Mouse (Mus musculus) spleen, adult 2 months (tissue): Measurements from ENCODE around the gene Slc13a5. TPM values are rescaled to one million over a fixed set of nuclear protein-coding genes. Genes with fewer than 3 reads are reported as not detected.

Source experiments
- DNase-seq, 2 experiments: peaks; one replicate each; pipeline versions ENCODE4 v3.0.0 to v3.0.0-alpha.2; 2012 to 2021; ENCODE audit warnings: low spot score in 2 of 2, low read depth in 1 of 2
- H3K27ac ChIP-seq: fragments of 200-500 bp; 2 replicates; pipeline ENCODE4 v1.5.1; 2012; ENCODE audit warnings: low read length, inconsistent platforms; ENCODE audit not compliant: insufficient read depth
- H3K27me3 ChIP-seq: fragments of 200-500 bp; 2 replicates; pipeline ENCODE4 v1.6.1; 2012; ENCODE audit warnings: mild to moderate bottlenecking, moderate library complexity, low read length, inconsistent platforms; ENCODE audit not compliant: control insufficient read depth, insufficient read depth
- H3K36me3 ChIP-seq: fragments of 200-500 bp; 2 replicates; pipeline ENCODE4 v1.6.1; 2012; ENCODE audit warnings: mild to moderate bottlenecking, low read length, inconsistent platforms; ENCODE audit not compliant: control insufficient read depth, insufficient read depth
- H3K4me1 ChIP-seq: fragments of 200-500 bp; 2 replicates; pipeline ENCODE4 v1.6.1; 2011; ENCODE audit warnings: inconsistent platforms; ENCODE audit not compliant: control insufficient read depth, insufficient read depth, insufficient read length
- H3K4me3 ChIP-seq: fragments of 200-500 bp; 2 replicates; pipeline ENCODE4 v1.5.1; 2011; ENCODE audit warnings: mild to moderate bottlenecking, inconsistent platforms; ENCODE audit not compliant: insufficient read depth, insufficient read length; ENCODE audit errors: extremely low read depth
- CTCF ChIP-seq: fragments of 200-500 bp; IDR thresholded peaks from 2 replicates; pipeline ENCODE4 v1.5.1; 2011; ENCODE audit warnings: mild to moderate bottlenecking, inconsistent platforms; ENCODE audit not compliant: insufficient read depth, insufficient read length, insufficient replicate concordance; ENCODE audit errors: extremely low read depth
- POLR2A ChIP-seq: fragments of 200-500 bp; IDR thresholded peaks from 2 replicates; pipeline ENCODE4 v1.6.1; 2011; ENCODE audit warnings: low read depth, low read length, inconsistent platforms
- WGBS: fragments of 180-500 bp; shearing (Covaris S2); methylation state at CpG from one replicate; pipeline ENCODE4 v1.1.7; 2018; 5-methylcytosine and 5-hydroxymethylcytosine counted together
- polyA plus RNA-seq: library from polyadenylated mRNA; depleted of rRNA; stranded (reverse); fragments of >200 nt; gene quantifications from 2 replicates; pipeline ENCODE4 v1.2.3, GENCODE M21; 2012

The Slc13a5 gene
- polyA plus RNA-seq, 1 experiment, result not detected

GRCm38 (mm10) chr11:72223414-72223813 is 43.6 kb downstream of the Slc13a5 start:
- 86% methylated on average over 4 of the region's 4 CpGs for WGBS
- DNase-seq, result no peak
- TF ChIP-seq CTCF (no peak), POLR2A (no peak)
- H3K36me3 ChIP-seq, result no peaks in the 10 kb centered on the region
- H3K27me3 ChIP-seq, result no peaks in the 10 kb centered on the region
- H3K27ac ChIP-seq, result no peak overlapping the region
- H3K4me3 ChIP-seq, result no peak overlapping the region
- no peaks in the 10 kb centered on the region for H3K4me1 ChIP-seq

- Histone ChIP-seq H3K36me3 (no peaks in the 10 kb centered on the region), H3K4me1 (no peaks in the 10 kb centered on the region), H3K4me3 (no peak overlapping the region), H3K27ac (no peak overlapping the region), H3K27me3 (no peaks in the 10 kb centered on the region)
- DNase-seq, result peak; percentile 50 to 69
- TF ChIP-seq CTCF (peak; percentile 73; the same call in 1 of the 2 replicates), POLR2A (no peak)
- WGBS, result 14% methylated on average over 6 of the region's 6 CpGs
These were observed 45.7 kb downstream of the Slc13a5 start for GRCm38 (mm10) chr11:72221278-72221677.

GRCm38 (mm10) chr11:72217116-72217515 is 49.9 kb downstream of the Slc13a5 start:
- 88% methylated on average over 5 of the region's 5 CpGs for WGBS
- Histone ChIP-seq H3K4me1 (peaks cover 2% of the 10 kb centered on the region; the same call in 1 of the 2 replicates), H3K4me3 (no peak overlapping the region), H3K36me3 (no peaks in the 10 kb centered on the region), H3K27me3 (no peaks in the 10 kb centered on the region), H3K27ac (no peak overlapping the region)
- no peak for TF ChIP-seq POLR2A
- no peak for TF ChIP-seq CTCF
- no peak for DNase-seq

GRCm38 (mm10) chr11:72215410-72215797 is 51.6 kb downstream of the Slc13a5 start, which contains the start of gene Med31:
Med31 (minus strand) TSS chr11:72215592.
- H3K27ac ChIP-seq, result peak within 1 kb of the TSS; percentile 65
- peak within 1 kb of the TSS; percentile 78 for H3K4me3 ChIP-seq
- no peaks in the 10 kb centered on the region for H3K27me3 ChIP-seq
- peaks cover 2% of the 10 kb centered on the region; the same call in 1 of the 2 replicates for H3K36me3 ChIP-seq
- no peak for TF ChIP-seq POLR2A
- no peak for TF ChIP-seq CTCF
- WGBS, result under 1% methylated on average over 28 of the region's 29 CpGs
- peak; percentile 66 to 67 for DNase-seq
- peaks cover 2% of the 10 kb centered on the region; the same call in 1 of the 2 replicates for H3K4me1 ChIP-seq

- peak; percentile 92 to 97 for DNase-seq
- Histone ChIP-seq H3K36me3 (peaks cover 2% of the 10 kb centered on the region; the same call in 1 of the 2 replicates), H3K27me3 (no peaks in the 10 kb centered on the region), H3K4me3 (peak overlapping the region; percentile 78), H3K4me1 (peaks cover 2% of the 10 kb centered on the region; the same call in 1 of the 2 replicates), H3K27ac (peak overlapping the region; percentile 65)
- TF ChIP-seq POLR2A (peak; percentile 18; the same call in 1 of the 2 replicates), CTCF (no peak)
- WGBS, result 2% methylated on average over 51 of the region's 51 CpGs
These were observed 52.2 kb downstream of the Slc13a5 start for GRCm38 (mm10) chr11:72214591-72215409.

GRCm38 (mm10) chr11:72207834-72208377 is 59.1 kb downstream of the Slc13a5 start:
- Histone ChIP-seq H3K27ac (peak overlapping the region; percentile 8; the same call in 1 of the 2 replicates), H3K27me3 (no peaks in the 10 kb centered on the region), H3K36me3 (peaks cover 3% of the 10 kb centered on the region; the same call in 1 of the 2 replicates), H3K4me3 (peak overlapping the region; percentile 81), H3K4me1 (no peaks in the 10 kb centered on the region; the same call in 1 of the 2 replicates)
- no peak for DNase-seq
- TF ChIP-seq CTCF, result no peak
- TF ChIP-seq POLR2A, result no peak
- 13% methylated on average over 17 of the region's 17 CpGs for WGBS
